Mouse (Mus musculus) intestine, embryonic 15.5 days (tissue): ENCODE measurements at regions not wholly inside any gene's neighbourhood (a gene's known extent, or its start where the extent isn't known, plus 50 kb on each side); places are given as distances from the start of the nearest gene placed in this dataset.
"Not testable (repeated sequence)": the region's sequence is repeated elsewhere in the genome, so short reads cannot be mapped to it uniquely, and the experiment has no call there.

Experiments
- ATAC-seq: fragments of 200-750 bp; cut with Nextera tagmentation; 2 replicates; pipeline ENCODE4 v1.8.0; 2017; ENCODE audit warnings: moderate TSS enrichment, moderate library complexity
- H3K27ac ChIP-seq: fragments of 300-500 bp; sonication (generic); 2 replicates; pipeline ENCODE4 v1.5.1; 2015; ENCODE audit warnings: mild to moderate bottlenecking, inconsistent platforms
- H3K27me3 ChIP-seq: fragments of 300-500 bp; sonication (generic); replicated peaks from 2 replicates; pipeline ENCODE4 v1.6.1; 2015; ENCODE audit warnings: inconsistent platforms
- H3K36me3 ChIP-seq: fragments of 300-500 bp; sonication (generic); 2 replicates; pipeline ENCODE4 v1.6.1; 2015; ENCODE audit warnings: inconsistent platforms
- H3K4me1 ChIP-seq: fragments of 300-500 bp; sonication (generic); replicated peaks from 2 replicates; pipeline ENCODE4 v1.6.1; 2015; ENCODE audit warnings: inconsistent platforms
- H3K4me2 ChIP-seq: fragments of 300-500 bp; sonication (generic); replicated peaks from 2 replicates; pipeline ENCODE4 v1.6.1; 2015; ENCODE audit warnings: mild to moderate bottlenecking, inconsistent platforms
- H3K4me3 ChIP-seq: fragments of 300-500 bp; sonication (generic); replicated peaks from 2 replicates; pipeline ENCODE4 v1.5.1; 2015; ENCODE audit warnings: inconsistent platforms
- H3K9ac ChIP-seq: fragments of 300-500 bp; sonication (generic); 2 replicates; pipeline ENCODE4 v1.6.1; 2015; ENCODE audit warnings: inconsistent platforms
- H3K9me3 ChIP-seq: fragments of 300-500 bp; sonication (generic); 2 replicates; pipeline ENCODE4 v1.6.1; 2016; ENCODE audit warnings: inconsistent platforms
- WGBS: fragments of 180-500 bp; shearing (Covaris S2); methylation state at CpG from one replicate; pipeline ENCODE4 v1.1.7; 2015; 5-methylcytosine and 5-hydroxymethylcytosine counted together

- no peaks in the 10 kb centered on the region for H3K4me1 ChIP-seq
- ATAC-seq: no peak
- no peak overlapping the region for H3K4me3 ChIP-seq
- no peaks in the 10 kb centered on the region for H3K36me3 ChIP-seq
- H3K27ac ChIP-seq: no peak overlapping the region
- 47% methylated on average over 2 of the region's 2 CpGs for WGBS
- no peaks in the 10 kb centered on the region for H3K9me3 ChIP-seq
- no peak overlapping the region for H3K9ac ChIP-seq
- H3K4me2 ChIP-seq: no peak overlapping the region
- H3K27me3 ChIP-seq: no peaks in the 10 kb centered on the region
These were observed 167.0 kb upstream of the Ndn start for GRCm38 (mm10) chr7:62179387-62179786.

- H3K4me2 ChIP-seq: no peak overlapping the region
- H3K4me3 ChIP-seq: no peak overlapping the region
- no peak for ATAC-seq
- H3K9me3 ChIP-seq: no peaks in the 10 kb centered on the region
- no peak overlapping the region for H3K9ac ChIP-seq
- H3K27me3 ChIP-seq: no peaks in the 10 kb centered on the region
- no peaks in the 10 kb centered on the region for H3K36me3 ChIP-seq
- H3K27ac ChIP-seq: no peak overlapping the region
- H3K4me1 ChIP-seq: no peaks in the 10 kb centered on the region
These were observed 137.8 kb upstream of the Ndn start for GRCm38 (mm10) chr7:62208529-62208928.

- H3K36me3 ChIP-seq: no peaks in the 10 kb centered on the region
- peak overlapping the region; percentile 29 for H3K4me3 ChIP-seq
- H3K9me3 ChIP-seq: no peaks in the 10 kb centered on the region
- 30% methylated on average over 12 of the region's 12 CpGs for WGBS
- H3K4me1 ChIP-seq: no peaks in the 10 kb centered on the region
- no peak overlapping the region for H3K27ac ChIP-seq
- H3K9ac ChIP-seq: no peak overlapping the region
- H3K27me3 ChIP-seq: no peaks in the 10 kb centered on the region
- 0 out of 2 replicates have a peak, but pooled peaks have one; percentile 45 for ATAC-seq
- peak overlapping the region; percentile 49 for H3K4me2 ChIP-seq
These were observed 137.2 kb upstream of the Ndn start for GRCm38 (mm10) chr7:62209117-62209700.

GRCm38 (mm10) chr7:62225184-62225583, 121.2 kb upstream of the Ndn start:
- Histone ChIP-seq H3K36me3 (no peaks in the 10 kb centered on the region), H3K4me1 (no peaks in the 10 kb centered on the region), H3K27ac (no peak overlapping the region), H3K4me3 (no peak overlapping the region), H3K9me3 (no peaks in the 10 kb centered on the region), H3K9ac (no peak overlapping the region), H3K27me3 (no peaks in the 10 kb centered on the region), H3K4me2 (no peak overlapping the region)
- WGBS: 34% methylated on average over 4 of the region's 4 CpGs
- no peak for ATAC-seq

GRCm38 (mm10) chr7:62227727-62228126, 118.6 kb upstream of the Ndn start:
- ATAC-seq: no peak
- H3K4me2 ChIP-seq: no peak overlapping the region
- no peak overlapping the region for H3K27ac ChIP-seq
- H3K9me3 ChIP-seq: no peaks in the 10 kb centered on the region
- H3K4me3 ChIP-seq: no peak overlapping the region
- no peaks in the 10 kb centered on the region for H3K36me3 ChIP-seq
- H3K4me1 ChIP-seq: no peaks in the 10 kb centered on the region
- 6% methylated on average over 1 of the region's 1 CpGs for WGBS
- H3K27me3 ChIP-seq: no peaks in the 10 kb centered on the region
- no peak overlapping the region for H3K9ac ChIP-seq

GRCm38 (mm10) chr7:62230713-62231112, 115.7 kb upstream of the Ndn start:
- H3K27ac ChIP-seq: no peak overlapping the region
- H3K36me3 ChIP-seq: no peaks in the 10 kb centered on the region
- H3K9ac ChIP-seq: no peak overlapping the region
- ATAC-seq: peak; percentile 66; the same call in 1 of the 2 replicates
- no peaks in the 10 kb centered on the region for H3K9me3 ChIP-seq
- no peaks in the 10 kb centered on the region for H3K27me3 ChIP-seq
- peak overlapping the region; percentile 22; the same call in 1 of the 2 replicates for H3K4me3 ChIP-seq
- WGBS: 10% methylated on average over 2 of the region's 2 CpGs
- no peaks in the 10 kb centered on the region for H3K4me1 ChIP-seq
- peak overlapping the region; percentile 42 for H3K4me2 ChIP-seq

GRCm38 (mm10) chr7:62231120-62231574, 115.2 kb upstream of the Ndn start:
- Histone ChIP-seq H3K36me3 (no peaks in the 10 kb centered on the region), H3K9me3 (no peaks in the 10 kb centered on the region), H3K4me2 (peak overlapping the region; percentile 42), H3K27me3 (no peaks in the 10 kb centered on the region), H3K4me3 (peak overlapping the region; percentile 22), H3K9ac (no peak overlapping the region), H3K4me1 (no peaks in the 10 kb centered on the region), H3K27ac (no peak overlapping the region)
- 11% methylated on average over 13 of the region's 13 CpGs for WGBS
- ATAC-seq: peak; percentile 91

GRCm38 (mm10) chr7:62232076-62232475, 114.3 kb upstream of the Ndn start:
- Histone ChIP-seq H3K4me1 (no peaks in the 10 kb centered on the region), H3K27ac (no peak overlapping the region), H3K27me3 (no peaks in the 10 kb centered on the region), H3K4me2 (0 out of 2 replicates have a peak overlapping the region, but pooled peaks have one; percentile 42), H3K4me3 (no peak overlapping the region), H3K9me3 (no peaks in the 10 kb centered on the region), H3K9ac (no peak overlapping the region), H3K36me3 (no peaks in the 10 kb centered on the region)
- no peak for ATAC-seq
- 52% methylated on average over 5 of the region's 5 CpGs for WGBS

- no peak for ATAC-seq
- no peak overlapping the region for H3K4me2 ChIP-seq
- no peak overlapping the region for H3K9ac ChIP-seq
- no peaks in the 10 kb centered on the region for H3K36me3 ChIP-seq
- H3K27ac ChIP-seq: no peak overlapping the region
- H3K9me3 ChIP-seq: no peaks in the 10 kb centered on the region
- H3K4me3 ChIP-seq: no peak overlapping the region
- no peaks in the 10 kb centered on the region for H3K4me1 ChIP-seq
- no peaks in the 10 kb centered on the region for H3K27me3 ChIP-seq
- 59% methylated on average over 6 of the region's 6 CpGs for WGBS
These were observed 112.3 kb upstream of the Ndn start for GRCm38 (mm10) chr7:62234037-62234436.

- Histone ChIP-seq H3K4me1 (no peaks in the 10 kb centered on the region), H3K27ac (no peak overlapping the region), H3K9ac (no peak overlapping the region), H3K27me3 (no peaks in the 10 kb centered on the region), H3K4me2 (no peak overlapping the region), H3K36me3 (no peaks in the 10 kb centered on the region), H3K4me3 (no peak overlapping the region), H3K9me3 (no peaks in the 10 kb centered on the region)
- no peak for ATAC-seq
- WGBS: 67% methylated on average over 1 of the region's 1 CpGs
These were observed 110.6 kb upstream of the Ndn start for GRCm38 (mm10) chr7:62235766-62236165.

- H3K36me3 ChIP-seq: no peaks in the 10 kb centered on the region
- 42% methylated on average over 8 of the region's 8 CpGs for WGBS
- no peak overlapping the region for H3K4me3 ChIP-seq
- H3K27me3 ChIP-seq: no peaks in the 10 kb centered on the region
- H3K9me3 ChIP-seq: no peaks in the 10 kb centered on the region
- no peak overlapping the region for H3K4me2 ChIP-seq
- no peak for ATAC-seq
- no peaks in the 10 kb centered on the region for H3K4me1 ChIP-seq
- H3K27ac ChIP-seq: no peak overlapping the region
- H3K9ac ChIP-seq: no peak overlapping the region
These were observed 84.7 kb upstream of the Ndn start for GRCm38 (mm10) chr7:62261688-62262114.

- H3K36me3 ChIP-seq, H3K9ac ChIP-seq, ATAC-seq, H3K4me3 ChIP-seq, H3K4me1 ChIP-seq, H3K4me2 ChIP-seq, H3K9me3 ChIP-seq, H3K27ac ChIP-seq, H3K27me3 ChIP-seq: not testable (repeated sequence)
- 54% methylated on average over 2 of the region's 2 CpGs for WGBS
These were observed 84.2 kb upstream of the Ndn start for GRCm38 (mm10) chr7:62262174-62262573.

- H3K4me3 ChIP-seq: no peak overlapping the region
- H3K27ac ChIP-seq: no peak overlapping the region
- no peaks in the 10 kb centered on the region for H3K9me3 ChIP-seq
- 47% methylated on average over 1 of the region's 1 CpGs for WGBS
- no peak overlapping the region for H3K9ac ChIP-seq
- ATAC-seq: no peak
- H3K4me2 ChIP-seq: no peak overlapping the region
- no peaks in the 10 kb centered on the region for H3K27me3 ChIP-seq
- no peaks in the 10 kb centered on the region for H3K36me3 ChIP-seq
- H3K4me1 ChIP-seq: no peaks in the 10 kb centered on the region
These were observed 77.1 kb upstream of the Ndn start for GRCm38 (mm10) chr7:62269156-62269855.
